Mouse (Mus musculus): ENCODE measurements around the gene Hdac9. TPM values are rescaled to one million over a fixed set of nuclear protein-coding genes. Genes with fewer than 3 reads are reported as not detected.
"Not testable (repeated sequence)": the region's sequence is repeated elsewhere in the genome, so short reads cannot be mapped to it uniquely, and the experiment has no call there.

Hdac9 gene
- polyA plus RNA-seq, 1 experiment, result 11.1 TPM

- no peak overlapping the region for H3K4me3 ChIP-seq (ENCODE audit: insufficient read depth, low read length)
- TF ChIP-seq CTCF (IDR thresholded peaks at IDR 0.05; ENCODE audit: low read depth, low read length), result no peak
- TF ChIP-seq POLR2A (IDR thresholded peaks at IDR 0.05; ENCODE audit: borderline replicate concordance, low read depth, low read length), result no peak
- no peak overlapping the region for H3K27ac ChIP-seq (ENCODE audit: insufficient read depth, low read depth, low read length)
These were observed 840.9 kb downstream of the Hdac9 start for GRCm38 (mm10) chr12:34075805-34076509.

GRCm38 (mm10) chr12:34052508-34052907 is 864.4 kb downstream of the Hdac9 start:
- H3K27ac ChIP-seq (ENCODE audit: insufficient read depth, low read depth, low read length), result no peak overlapping the region
- H3K4me3 ChIP-seq (ENCODE audit: insufficient read depth, low read length), result no peak overlapping the region
- TF ChIP-seq CTCF (IDR thresholded peaks at IDR 0.05; ENCODE audit: low read depth, low read length) (no peak), POLR2A (IDR thresholded peaks at IDR 0.05; ENCODE audit: borderline replicate concordance, low read depth, low read length) (no peak)
- no peaks in the 10 kb centered on the region for H3K4me1 ChIP-seq (ENCODE audit: control insufficient read depth, insufficient read depth, low read length)

More at GRCm38 (mm10) chr12:34075805-34076509, 840.9 kb downstream of the Hdac9 start:
- no peaks in the 10 kb centered on the region; the same call in 1 of the 2 replicates for H3K4me1 ChIP-seq (ENCODE audit: control insufficient read depth, insufficient read depth, low read length)

GRCm38 (mm10) chr12:34052036-34052435 is 864.9 kb downstream of the Hdac9 start:
- no peaks in the 10 kb centered on the region for H3K4me1 ChIP-seq (ENCODE audit: control insufficient read depth, insufficient read depth, low read length)
- TF ChIP-seq POLR2A (IDR thresholded peaks at IDR 0.05; ENCODE audit: borderline replicate concordance, low read depth, low read length) (no peak), CTCF (IDR thresholded peaks at IDR 0.05; ENCODE audit: low read depth, low read length) (no peak)
- H3K27ac ChIP-seq (ENCODE audit: insufficient read depth, low read depth, low read length), result no peak overlapping the region
- no peak overlapping the region for H3K4me3 ChIP-seq (ENCODE audit: insufficient read depth, low read length)

- Histone ChIP-seq H3K27ac (ENCODE audit: insufficient read depth, low read depth, low read length) (no peak overlapping the region), H3K4me1 (ENCODE audit: control insufficient read depth, insufficient read depth, low read length) (no peaks in the 10 kb centered on the region), H3K4me3 (ENCODE audit: insufficient read depth, low read length) (no peak overlapping the region)
- TF ChIP-seq POLR2A (IDR thresholded peaks at IDR 0.05; ENCODE audit: borderline replicate concordance, low read depth, low read length) (no peak), CTCF (IDR thresholded peaks at IDR 0.05; ENCODE audit: low read depth, low read length) (no peak)
These were observed 865.8 kb downstream of the Hdac9 start for GRCm38 (mm10) chr12:34051112-34051511.

GRCm38 (mm10) chr12:34040949-34041348 is 875.9 kb downstream of the Hdac9 start:
- TF ChIP-seq POLR2A (IDR thresholded peaks at IDR 0.05; ENCODE audit: borderline replicate concordance, low read depth, low read length) (no peak), CTCF (IDR thresholded peaks at IDR 0.05; ENCODE audit: low read depth, low read length) (no peak)
- Histone ChIP-seq H3K27ac (ENCODE audit: insufficient read depth, low read depth, low read length) (no peak overlapping the region), H3K4me3 (ENCODE audit: insufficient read depth, low read length) (no peak overlapping the region), H3K4me1 (ENCODE audit: control insufficient read depth, insufficient read depth, low read length) (peaks cover 4% of the 10 kb centered on the region; the same call in 1 of the 2 replicates)

GRCm38 (mm10) chr12:34040061-34040460 is 876.8 kb downstream of the Hdac9 start:
- peaks cover 4% of the 10 kb centered on the region; the same call in 1 of the 2 replicates for H3K4me1 ChIP-seq (ENCODE audit: control insufficient read depth, insufficient read depth, low read length)
- H3K4me3 ChIP-seq (ENCODE audit: insufficient read depth, low read length), result no peak overlapping the region
- TF ChIP-seq CTCF (IDR thresholded peaks at IDR 0.05; ENCODE audit: low read depth, low read length) (no peak), POLR2A (IDR thresholded peaks at IDR 0.05; ENCODE audit: borderline replicate concordance, low read depth, low read length) (no peak)
- no peak overlapping the region for H3K27ac ChIP-seq (ENCODE audit: insufficient read depth, low read depth, low read length)

- not testable (repeated sequence) for H3K27ac ChIP-seq (ENCODE audit: insufficient read depth, low read depth, low read length); H3K4me3 ChIP-seq (ENCODE audit: insufficient read depth, low read length); H3K4me1 ChIP-seq (ENCODE audit: control insufficient read depth, insufficient read depth, low read length)
These were observed 907.1 kb downstream of the Hdac9 start for GRCm38 (mm10) chr12:34009796-34010195.

Other genes starting within 250 kb of the Hdac9 start
- gene Prps1l1, start 67.7 kb upstream of the Hdac9 start, polyA plus RNA-seq (2012; ENCODE audit: insufficient read depth, insufficient read length, missing spikeins), result not detected in 2 replicates
- gene Snx13, start 130.1 kb upstream of the Hdac9 start, polyA plus RNA-seq (2012; ENCODE audit: insufficient read depth, insufficient read length, missing spikeins), result 39.0 and 42.0 TPM in 2 replicates

Data from bone marrow macrophage, adult 2 months (primary cell).